Mouse (Mus musculus) gastrocnemius, postnatal 25 days (tissue): ENCODE results near the gene Topaz1. TPM values are rescaled to one million over a fixed set of nuclear protein-coding genes. Genes with fewer than 3 reads are reported as not detected.
"Not testable (repeated sequence)": the region's sequence is repeated elsewhere in the genome, so short reads cannot be mapped to it uniquely, and the experiment has no call there.

Experiments
- DNase-seq: peaks from one replicate; pipeline ENCODE4 v3.0.0; 2022
- total RNA-seq, 2 experiments: library from RNA; stranded (reverse); gene quantifications; 1 replicate in 1 of 2; 2 replicates in 1 of 2; pipeline ENCODE4 v1.2.3; 2021

Gene Topaz1
- total RNA-seq, 2 experiments from 2014 or later = not detected

DNA sequence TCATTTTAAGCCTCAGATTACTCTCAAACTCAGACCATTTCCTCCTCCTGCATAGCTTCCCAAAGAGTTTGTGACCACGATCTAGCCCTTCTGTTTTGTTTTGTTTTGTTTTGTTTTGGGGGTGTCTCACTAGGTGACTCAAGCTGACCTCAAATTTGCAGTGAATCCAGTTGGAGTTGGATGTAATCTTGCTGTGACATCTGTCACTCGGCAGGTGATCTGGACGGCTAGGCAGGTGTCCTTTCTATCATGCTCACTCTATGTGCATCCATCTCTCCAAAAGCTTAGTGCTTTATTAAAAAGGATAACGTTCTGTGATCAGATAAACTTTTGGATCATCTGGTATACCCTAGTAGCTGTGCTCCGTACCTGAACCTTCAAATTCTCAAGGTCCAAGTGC lies 65.2 kb downstream of the Topaz1 start:
- no peak for DNase-seq

DNA sequence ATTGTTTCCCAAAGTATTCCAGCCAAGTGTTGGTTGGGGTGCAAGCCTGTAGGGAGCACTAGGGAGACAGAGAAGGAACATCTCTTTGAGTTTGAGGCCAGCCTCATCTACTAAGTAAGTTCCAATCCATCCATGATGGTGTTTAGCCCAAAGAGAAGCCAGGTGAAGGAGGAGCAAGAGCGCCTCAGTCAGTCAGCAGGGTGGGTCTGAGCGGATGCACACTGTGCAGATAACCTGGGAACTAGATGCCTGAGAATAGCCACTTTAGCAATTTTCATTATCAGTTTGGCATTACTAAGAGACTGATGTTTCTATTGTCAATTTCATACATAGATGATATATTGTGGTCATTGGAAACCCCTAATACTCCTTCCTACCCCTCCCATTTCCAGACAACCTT lies 67.6 kb downstream of the Topaz1 start:
- DNase-seq = no peak

DNA sequence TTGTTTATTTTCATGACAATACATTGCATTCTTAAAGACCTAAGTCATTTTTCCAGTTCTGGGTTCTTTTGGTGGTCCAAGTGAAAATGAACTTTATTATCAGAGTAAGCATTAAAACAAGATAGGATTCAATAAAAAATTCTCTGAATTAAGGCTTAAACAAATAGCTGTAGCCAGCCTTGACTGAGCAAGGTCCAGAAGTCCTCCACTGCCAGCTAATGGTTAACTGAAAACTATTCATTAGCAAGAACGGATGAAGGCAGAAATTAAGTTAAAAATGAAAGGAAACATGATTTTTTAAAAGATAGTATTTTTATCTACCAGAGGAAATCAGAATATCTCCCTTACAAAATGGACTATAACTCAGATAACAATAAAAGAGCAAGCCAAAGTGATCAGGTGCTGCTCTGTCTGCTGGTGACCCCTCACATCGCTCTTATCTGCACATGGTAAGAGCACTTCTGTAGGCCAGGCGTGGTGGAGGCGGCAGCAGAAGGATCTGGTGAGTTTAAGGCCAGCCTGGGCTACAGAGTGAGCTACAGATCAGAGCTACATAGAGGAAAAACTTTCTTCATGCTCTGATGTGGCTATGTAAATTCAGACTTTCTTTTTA lies 68.2 kb downstream of the Topaz1 start:
- no peak for DNase-seq

DNA sequence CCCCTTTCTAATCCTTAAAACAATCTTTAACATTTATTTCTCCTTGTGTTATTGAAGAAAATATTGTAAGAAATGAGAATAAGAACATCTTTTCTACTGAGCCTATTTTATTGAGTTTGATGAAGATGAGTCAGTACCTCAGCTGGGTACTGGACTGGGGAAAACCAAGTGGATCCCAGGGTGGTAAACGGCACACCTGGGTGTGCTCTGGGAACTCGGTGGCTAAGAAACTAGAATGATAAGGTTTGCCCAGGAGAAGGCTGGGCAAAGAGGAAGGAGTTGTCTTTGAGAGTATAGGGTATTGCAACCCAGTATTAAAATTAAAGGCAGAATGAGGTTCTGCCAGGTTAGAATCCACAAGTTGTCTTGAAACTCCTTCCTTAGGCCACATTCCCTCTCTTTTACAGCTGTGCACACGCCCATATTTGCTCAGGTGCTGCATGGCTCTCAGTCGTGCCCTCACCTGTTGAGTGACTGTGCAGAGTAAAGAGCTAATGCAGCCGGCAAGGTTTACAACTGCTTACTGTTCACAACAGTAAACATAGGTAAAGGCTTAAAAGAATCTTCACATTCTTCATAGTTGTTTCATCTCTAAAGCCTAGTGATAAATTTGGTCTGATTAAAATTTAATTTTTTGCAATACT lies 76.3 kb downstream of the Topaz1 start:
- DNase-seq = no peak

DNA sequence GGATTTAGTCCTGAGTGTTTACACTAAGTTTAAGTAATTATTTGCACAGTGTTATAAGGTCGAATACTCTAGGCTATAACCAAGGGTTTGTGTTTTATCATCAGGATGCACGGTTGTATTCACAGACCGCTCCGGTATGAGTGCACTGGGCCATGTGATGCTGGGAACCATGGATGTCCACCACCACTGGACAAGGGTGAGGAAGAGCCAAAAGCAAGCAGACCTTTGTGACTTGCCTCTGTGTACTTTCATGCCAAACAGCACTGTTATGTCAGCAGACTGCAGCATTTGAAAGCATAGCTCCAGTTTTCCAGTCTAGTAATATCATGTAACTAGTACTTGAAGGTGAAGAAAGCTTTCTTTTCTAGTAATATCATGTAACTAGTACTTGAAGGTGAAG lies 79.6 kb downstream of the Topaz1 start:
- DNase-seq = no peak

DNA sequence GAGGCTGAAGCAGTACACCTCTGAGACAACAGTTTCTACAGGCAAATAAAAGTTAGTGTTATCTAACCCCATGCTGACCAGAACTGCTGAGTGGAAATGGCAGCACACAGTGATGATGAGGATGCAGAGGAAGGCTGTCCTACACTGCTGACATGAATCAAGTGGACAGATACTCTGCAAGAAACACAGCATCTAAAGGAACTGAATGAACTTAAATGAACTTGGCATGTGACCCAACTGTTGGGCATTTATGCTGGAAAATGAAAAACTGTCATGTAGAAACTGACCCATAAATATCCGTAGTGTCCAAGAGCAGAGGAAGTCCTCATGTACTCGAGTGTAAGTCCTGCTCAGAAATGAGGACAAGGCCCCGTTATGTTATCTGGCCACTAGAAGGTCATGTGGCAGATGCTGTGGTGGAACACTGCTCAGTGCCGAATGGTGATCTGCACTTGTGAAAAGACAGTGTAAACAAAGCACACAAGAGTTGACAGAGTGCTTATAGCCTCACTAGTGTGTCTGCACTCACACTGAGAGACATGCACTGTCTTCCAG lies 82.8 kb downstream of the Topaz1 start:
- DNase-seq = no peak

DNA sequence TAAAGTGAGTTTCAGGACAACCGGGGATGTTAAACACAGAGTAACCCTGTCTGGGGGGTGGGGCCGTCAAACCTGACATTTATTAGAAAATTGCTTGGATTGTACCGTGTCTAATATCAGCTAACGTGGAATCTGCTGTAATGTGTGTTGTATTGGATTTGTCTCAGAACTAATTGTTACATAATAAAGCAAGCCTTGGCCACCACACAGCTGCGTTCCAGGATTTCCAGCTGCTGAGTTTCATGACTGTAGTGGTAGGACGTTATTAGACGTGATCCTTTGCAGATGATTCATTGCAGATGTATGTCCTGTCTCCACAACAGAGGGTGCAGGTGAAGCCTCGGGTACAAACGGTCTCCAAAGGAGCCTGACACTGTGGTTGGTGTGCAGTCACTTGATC lies 89.0 kb downstream of the Topaz1 start:
- DNase-seq = no peak

DNA sequence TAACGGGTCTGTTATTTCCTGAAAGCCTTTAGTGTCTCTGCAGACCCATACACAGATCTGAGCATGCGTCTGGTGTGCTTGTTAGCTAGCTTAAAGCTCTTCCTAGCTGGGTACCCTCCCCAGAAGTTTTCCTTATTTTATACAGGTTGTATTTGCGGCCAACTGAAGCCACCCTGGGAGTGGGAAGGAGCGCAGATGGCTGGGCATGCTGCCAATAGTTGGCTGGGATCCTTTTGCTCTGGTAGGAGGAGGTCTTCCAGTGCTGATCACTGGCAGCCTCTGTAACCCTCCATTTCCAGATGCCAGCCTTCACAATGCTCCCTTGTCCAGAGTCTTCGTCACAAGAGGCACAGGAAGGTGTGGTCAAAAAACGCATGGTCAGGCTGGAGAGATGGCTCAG lies 89.6 kb downstream of the Topaz1 start:
- no peak for DNase-seq

DNA sequence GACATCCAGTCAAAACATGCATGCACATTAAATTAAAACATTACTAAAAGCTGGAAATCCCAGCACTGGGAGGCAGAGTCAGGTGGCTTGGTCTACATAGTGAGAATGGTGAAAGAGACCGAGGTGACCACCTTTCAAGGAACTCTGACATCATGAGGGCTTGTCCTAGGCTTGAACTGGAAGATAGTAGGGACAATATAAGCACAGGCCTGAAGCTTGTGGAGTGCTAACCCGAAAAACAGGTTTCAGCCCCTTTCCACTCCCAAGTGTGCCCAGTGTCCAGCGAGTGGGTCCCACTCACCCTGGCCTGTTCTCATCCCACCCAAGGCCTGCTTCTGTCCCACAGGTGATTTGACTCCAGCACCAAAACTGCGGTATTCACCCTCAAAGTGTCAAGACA lies 90.1 kb downstream of the Topaz1 start:
- DNase-seq = no peak

DNA sequence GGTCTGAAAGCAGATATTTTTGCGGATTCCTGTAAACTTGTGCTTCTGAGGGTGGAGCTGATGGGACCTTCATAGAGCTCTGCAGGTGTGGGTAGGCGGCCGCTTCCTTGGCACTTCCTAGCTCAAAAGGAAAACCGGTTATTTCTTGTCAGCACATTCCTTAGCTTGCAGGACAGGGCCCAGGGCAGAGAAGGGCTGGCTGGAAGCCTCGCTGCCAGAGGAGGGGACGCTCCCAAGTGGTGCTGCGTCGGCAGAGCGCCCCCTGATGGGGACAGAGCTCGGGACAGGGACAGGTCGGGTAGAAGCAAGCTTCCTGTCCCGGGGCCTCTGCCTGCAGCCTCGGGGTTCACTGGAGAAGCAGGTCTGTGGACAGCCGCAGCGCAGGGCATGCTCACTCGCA lies 90.5 kb downstream of the Topaz1 start:
- DNase-seq = no peak

DNA sequence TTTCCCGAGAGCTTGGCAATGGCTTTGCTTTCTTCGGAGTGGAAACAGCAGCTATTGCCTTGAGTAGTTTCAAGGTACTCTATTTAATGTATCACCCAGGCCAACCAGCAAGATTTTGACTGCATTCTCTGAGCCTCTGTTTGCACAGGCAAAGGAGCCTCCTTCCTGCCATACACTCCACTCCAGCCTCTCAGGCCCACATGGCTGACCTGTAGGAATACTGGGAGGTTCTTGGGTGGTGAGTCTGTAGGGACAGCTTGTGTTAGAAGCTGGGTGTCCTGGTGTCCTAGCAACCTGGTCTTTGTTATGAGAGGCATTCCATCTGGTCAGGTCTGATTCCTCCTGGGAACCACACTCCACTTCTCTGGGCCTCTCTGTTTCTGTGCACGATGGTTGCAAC lies 96.6 kb downstream of the Topaz1 start, which contains the start of gene Gm35549:
Gene Gm35549, minus strand, starts transcription at position 276 of the 400 bp plus-strand sequence.
- no peak for DNase-seq

DNA sequence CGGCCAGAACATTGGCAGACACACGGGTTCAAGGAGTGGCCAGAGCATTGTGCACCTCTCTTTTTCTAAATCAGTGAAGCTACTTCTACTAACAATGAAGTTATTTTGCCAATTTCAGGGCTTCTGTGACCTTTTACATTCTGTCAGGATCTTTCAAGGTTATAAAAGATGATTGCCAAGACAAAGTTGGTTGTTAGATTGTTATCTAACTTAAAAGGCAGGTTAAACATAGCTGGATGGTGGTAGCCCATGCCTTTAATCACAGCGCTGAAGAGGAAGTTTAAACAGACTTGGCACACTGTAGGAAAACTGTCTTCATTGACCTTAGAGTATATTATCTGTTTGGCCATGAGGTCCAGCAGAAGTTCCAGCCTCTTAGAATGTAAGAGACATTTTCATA lies 98.5 kb downstream of the Topaz1 start:
- DNase-seq = no peak

DNA sequence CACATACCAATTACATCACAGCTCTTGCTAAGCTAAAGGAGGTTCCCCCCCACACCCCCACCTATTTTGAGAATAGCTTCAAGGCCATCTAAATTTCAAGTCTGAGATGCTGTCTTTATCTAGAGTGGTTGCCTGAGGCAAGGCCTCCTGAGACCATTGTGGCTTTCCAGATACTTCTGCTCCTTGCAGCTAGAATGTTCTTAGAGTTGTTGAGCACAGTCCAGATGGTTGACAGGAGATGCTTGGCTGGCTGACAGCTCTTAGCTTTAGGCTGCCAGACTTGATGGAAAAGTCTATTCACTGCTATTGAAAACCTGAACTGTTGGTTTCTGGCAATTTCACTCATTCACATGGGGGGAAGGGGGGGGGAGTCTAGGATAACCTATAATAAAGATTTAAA lies 99.0 kb downstream of the Topaz1 start:
- DNase-seq = no peak

DNA sequence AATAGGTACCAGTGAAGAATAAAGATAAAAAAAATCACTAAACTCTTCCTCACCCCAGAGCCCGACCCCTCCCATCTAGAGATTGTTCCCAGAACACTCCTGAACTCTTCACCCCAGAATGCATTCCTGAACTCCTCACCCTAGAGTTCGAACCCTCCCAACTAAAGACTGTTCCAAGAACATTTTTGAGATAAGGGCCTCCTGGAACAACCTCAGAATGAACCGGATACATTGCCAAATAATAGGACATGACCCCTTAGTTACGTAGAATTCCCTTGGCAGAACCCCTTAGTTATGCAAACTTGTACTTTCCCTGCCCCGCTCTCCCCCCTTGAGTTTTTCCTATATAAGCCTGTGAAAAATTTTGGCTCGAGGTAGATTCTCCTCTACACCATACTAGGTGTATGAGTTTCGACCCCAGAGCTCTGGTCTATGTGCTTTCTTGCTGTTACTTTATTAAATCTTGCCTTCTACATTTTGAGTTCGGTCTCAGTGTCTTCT lies 100.7 kb downstream of the Topaz1 start:
- DNase-seq = not testable (repeated sequence)

Other genes with a start within 250 kb of the Topaz1 start
- 10 to 100 TPM; 27.6 to 29.4 TPM for gene Tcaim, start 58.2 kb downstream of the Topaz1 start, total RNA-seq
- not detected for gene Gm35549, start 96.7 kb downstream of the Topaz1 start, total RNA-seq
- 10 to 100 TPM; 31.3 to 34.4 TPM for gene Zfp445, start 118.7 kb downstream of the Topaz1 start, total RNA-seq
- 1 to 10 TPM; 4.2 to 4.4 TPM for gene Zkscan7, start 138.3 kb downstream of the Topaz1 start, total RNA-seq
- gene Zfp105, start 175.7 kb downstream of the Topaz1 start, total RNA-seq = 1 to 10 TPM; 1.4 to 1.8 TPM
- 1 to 10 TPM; 7.3 to 9.2 TPM for gene 1110059G10Rik, start 203.7 kb downstream of the Topaz1 start, total RNA-seq
- under 1 TPM; 0.51 to 0.67 TPM for gene Kif15, start 203.7 kb downstream of the Topaz1 start, total RNA-seq